Mouse (Mus musculus): ENCODE measurements around the gene Rhou.

Gene Rhou

DNA sequence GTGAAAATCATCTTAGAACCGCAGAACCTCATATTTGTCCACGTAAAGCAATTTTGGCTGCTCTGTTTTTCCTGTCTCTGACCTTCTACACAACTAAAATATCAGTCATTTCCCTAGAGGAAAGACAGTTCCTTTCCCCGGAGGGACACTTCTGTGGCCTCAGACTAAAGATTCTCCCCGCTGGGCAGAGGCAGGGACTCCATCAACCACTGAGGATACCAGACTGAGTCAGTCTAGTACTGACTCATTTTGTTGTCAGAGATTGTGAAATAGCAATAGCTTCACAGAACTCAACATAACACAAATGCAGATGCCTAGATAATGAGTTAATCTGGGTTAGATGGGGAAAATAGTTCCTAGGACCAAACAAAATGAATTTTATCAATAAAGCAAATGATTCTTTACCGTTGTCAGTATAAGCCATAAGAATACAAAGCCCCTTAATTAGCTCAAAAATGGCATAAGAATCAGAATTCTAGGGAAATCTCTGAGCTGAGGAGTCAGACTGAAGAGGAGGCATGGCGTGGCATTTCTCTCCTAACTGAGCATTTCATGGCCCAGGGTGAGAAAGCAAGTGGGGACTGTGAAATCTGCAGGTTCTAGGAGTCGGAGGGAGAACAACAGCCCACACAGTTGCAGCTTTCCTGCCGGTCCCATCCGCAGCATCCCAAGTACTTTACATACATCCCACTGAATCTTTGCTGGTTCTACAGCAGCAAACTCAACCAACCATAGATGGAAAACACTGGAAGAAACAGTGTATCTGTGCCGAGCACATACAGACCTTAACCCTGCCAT, 38.6 kb downstream of the Rhou start:
- no peak for DNase-seq (ENCODE audit: low read depth, low spot score)

GRCm38 (mm10) chr8:123696167-123696566, 42.4 kb downstream of the Rhou start:
- no peak for DNase-seq (ENCODE audit: low read depth, low spot score)

GRCm38 (mm10) chr8:123697329-123697728, 43.6 kb downstream of the Rhou start:
- no peak for DNase-seq (ENCODE audit: low read depth, low spot score)

GRCm38 (mm10) chr8:123700399-123701070, 46.8 kb downstream of the Rhou start:
- no peak for DNase-seq (ENCODE audit: low read depth, low spot score)

- DNase-seq (ENCODE audit: low read depth, low spot score): no peak
These were observed 48.3 kb downstream of the Rhou start for GRCm38 (mm10) chr8:123701952-123702587.

GRCm38 (mm10) chr8:123705376-123705775, 51.6 kb downstream of the Rhou start:
- no peak for DNase-seq (ENCODE audit: low read depth, low spot score)

DNA sequence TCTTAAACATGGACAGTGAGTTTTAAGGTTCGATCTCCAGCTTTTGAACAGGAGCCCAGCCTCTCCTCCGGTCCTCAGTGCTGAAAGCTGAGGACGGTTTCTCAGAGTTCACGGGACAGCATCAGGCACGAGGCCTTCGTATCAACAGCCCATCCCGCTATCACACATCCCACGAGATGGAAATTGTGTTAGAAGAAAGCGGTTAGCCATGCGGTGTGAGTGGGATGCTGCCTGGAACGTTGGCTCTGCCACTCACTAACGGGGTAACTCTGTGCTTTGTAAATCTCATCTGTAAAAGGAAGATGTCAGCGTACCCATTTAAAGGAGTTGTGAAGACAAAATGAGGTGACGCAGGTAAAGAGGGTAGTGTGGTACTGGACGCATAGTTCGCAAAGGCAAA, 53.4 kb downstream of the Rhou start:
- DNase-seq (ENCODE audit: low read depth, low spot score): no peak

DNA sequence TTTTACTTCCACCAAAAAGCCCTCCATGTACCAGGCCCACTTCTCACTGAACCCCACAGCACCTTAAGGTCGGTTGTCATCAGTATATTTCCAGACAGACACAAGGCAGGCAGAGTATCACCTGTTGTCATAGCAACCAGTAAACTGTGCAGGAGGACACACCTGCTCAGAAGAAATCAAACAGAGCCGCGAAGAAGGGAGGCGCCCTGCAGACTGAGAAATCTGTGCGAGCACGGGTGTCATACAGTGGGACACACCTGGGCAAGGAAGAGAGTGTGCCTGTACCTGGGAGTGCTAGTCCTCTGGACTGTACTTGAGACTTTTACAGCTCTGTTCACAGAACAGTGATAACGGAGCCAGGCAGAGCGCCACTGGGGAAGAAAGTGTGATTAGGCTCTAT, 55.0 kb downstream of the Rhou start:
- peak; percentile 51 for DNase-seq (ENCODE audit: low read depth, low spot score)

- DNase-seq (ENCODE audit: low read depth, low spot score): no peak
These were observed 56.6 kb downstream of the Rhou start for GRCm38 (mm10) chr8:123710335-123710734.

All from R1 (cell line).